Mouse (Mus musculus) hindbrain, embryonic 15.5 days (tissue): ENCODE measurements around the gene Hmgcs2. TPM values are rescaled to one million over a fixed set of nuclear protein-coding genes. Genes with fewer than 3 reads are reported as not detected.
"Not testable (repeated sequence)": the region's sequence is repeated elsewhere in the genome, so short reads cannot be mapped to it uniquely, and the experiment has no call there.

Source experiments
- ATAC-seq: fragments of 200-750 bp; cut with Nextera tagmentation; 2 replicates; pipeline ENCODE4 v1.8.0; 2017; ENCODE audit warnings: low read depth, moderate number of reproducible peaks, moderate TSS enrichment; ENCODE audit not compliant: low FRiP score
- H3K27ac ChIP-seq: fragments of 300-500 bp; sonication (generic); replicated peaks from 2 replicates; pipeline ENCODE4 v1.5.1; 2015; ENCODE audit warnings: mild to moderate bottlenecking, inconsistent platforms
- H3K27me3 ChIP-seq: fragments of 300-500 bp; sonication (generic); 2 replicates; pipeline ENCODE4 v1.6.1; 2015; ENCODE audit warnings: control low read depth, inconsistent platforms
- H3K36me3 ChIP-seq: fragments of 300-500 bp; sonication (generic); 2 replicates; pipeline ENCODE4 v1.6.1; 2015; ENCODE audit warnings: control low read depth, inconsistent platforms
- H3K4me1 ChIP-seq: fragments of 300-500 bp; sonication (generic); replicated peaks from 2 replicates; pipeline ENCODE4 v1.6.1; 2015; ENCODE audit warnings: control low read depth, inconsistent platforms
- H3K4me2 ChIP-seq: fragments of 300-500 bp; sonication (generic); 2 replicates; pipeline ENCODE4 v1.6.1; 2015; ENCODE audit warnings: moderate library complexity, mild to moderate bottlenecking, inconsistent platforms
- H3K4me3 ChIP-seq: fragments of 300-500 bp; sonication (generic); 2 replicates; pipeline ENCODE4 v1.5.1; 2015; ENCODE audit warnings: mild to moderate bottlenecking, inconsistent platforms
- H3K9ac ChIP-seq: fragments of 300-500 bp; sonication (generic); 2 replicates; pipeline ENCODE4 v1.6.1; 2015; ENCODE audit warnings: inconsistent platforms
- H3K9me3 ChIP-seq: fragments of 300-500 bp; sonication (generic); 2 replicates; pipeline ENCODE4 v1.6.1; 2016; ENCODE audit warnings: control low read depth, inconsistent platforms
- WGBS: fragments of 180-500 bp; shearing (Covaris S2); methylation state at CpG from one replicate; pipeline ENCODE4 v1.1.7; 2015; 5-methylcytosine and 5-hydroxymethylcytosine counted together
- polyA plus RNA-seq: library from polyadenylated mRNA; unstranded; fragments of >200 nt; fragmentation: Nextera tagmentation; extraction: Ambion mirVana; gene quantifications from 2 replicates; pipeline ENCODE4 v1.2.1, GENCODE M21; 2015

Gene Hmgcs2
- polyA plus RNA-seq, 1 experiment from 2014 or later: 21.1 TPM

- 19% methylated on average over 2 of the region's 2 CpGs for WGBS
- Histone ChIP-seq H3K4me3 (no peak overlapping the region), H3K36me3 (no peaks in the 10 kb centered on the region), H3K9ac (no peak overlapping the region), H3K4me2 (no peak overlapping the region), H3K4me1 (peaks cover 15% of the 10 kb centered on the region; the same call in 1 of the 2 replicates), H3K9me3 (no peaks in the 10 kb centered on the region), H3K27me3 (no peaks in the 10 kb centered on the region), H3K27ac (peak overlapping the region; percentile 76)
- peak; percentile 93 for ATAC-seq
Measured at GRCm38 (mm10) chr3:98319190-98319589, 39.0 kb downstream of the Hmgcs2 start.

GRCm38 (mm10) chr3:98322209-98322608, 42.0 kb downstream of the Hmgcs2 start:
- no peak for ATAC-seq
- Histone ChIP-seq H3K9me3 (no peaks in the 10 kb centered on the region), H3K36me3 (no peaks in the 10 kb centered on the region), H3K9ac (no peak overlapping the region), H3K4me1 (peaks cover 15% of the 10 kb centered on the region; the same call in 1 of the 2 replicates), H3K27me3 (no peaks in the 10 kb centered on the region), H3K27ac (no peak overlapping the region), H3K4me2 (no peak overlapping the region), H3K4me3 (no peak overlapping the region)
- WGBS: 93% methylated on average over 5 of the region's 5 CpGs

DNA sequence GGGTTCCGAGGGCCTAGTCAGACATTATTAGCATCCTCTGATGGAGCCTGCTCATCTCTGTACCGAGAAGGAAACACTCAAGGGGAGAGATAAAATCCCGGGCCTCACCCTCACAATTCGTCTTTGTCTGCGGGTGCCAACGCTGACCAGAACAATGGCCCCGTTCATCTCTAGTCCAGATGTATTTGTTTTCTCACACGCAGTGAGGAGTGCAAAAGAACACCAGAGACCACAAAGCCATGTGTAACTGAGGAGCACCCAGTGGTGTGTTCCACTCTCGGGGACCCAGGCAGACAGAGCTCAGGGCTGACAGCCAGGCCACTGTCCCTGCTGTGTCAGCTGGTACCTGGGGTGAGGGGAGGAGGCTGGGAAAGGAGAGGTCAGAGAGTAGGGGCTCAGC, 44.0 kb downstream of the Hmgcs2 start:
- WGBS: 48% methylated on average over 9 of the region's 9 CpGs
- ATAC-seq: peak; percentile 35; the same call in 1 of the 2 replicates
- Histone ChIP-seq H3K36me3 (no peaks in the 10 kb centered on the region), H3K27ac (no peak overlapping the region), H3K4me2 (no peak overlapping the region), H3K9me3 (no peaks in the 10 kb centered on the region), H3K4me3 (no peak overlapping the region), H3K27me3 (no peaks in the 10 kb centered on the region), H3K9ac (no peak overlapping the region), H3K4me1 (0 out of 2 replicates have a peak, but pooled peaks cover 8% of the 10 kb centered on the region)

- Histone ChIP-seq H3K4me1 (peaks cover 32% of the 10 kb centered on the region), H3K4me2 (no peak overlapping the region), H3K27me3 (no peaks in the 10 kb centered on the region), H3K9me3 (no peaks in the 10 kb centered on the region), H3K4me3 (no peak overlapping the region), H3K9ac (no peak overlapping the region), H3K27ac (no peak overlapping the region), H3K36me3 (0 out of 2 replicates have a peak, but pooled peaks cover 3% of the 10 kb centered on the region)
- no peak for ATAC-seq
- 83% methylated on average over 2 of the region's 2 CpGs for WGBS
Measured at GRCm38 (mm10) chr3:98334010-98334409, 53.8 kb downstream of the Hmgcs2 start.

DNA sequence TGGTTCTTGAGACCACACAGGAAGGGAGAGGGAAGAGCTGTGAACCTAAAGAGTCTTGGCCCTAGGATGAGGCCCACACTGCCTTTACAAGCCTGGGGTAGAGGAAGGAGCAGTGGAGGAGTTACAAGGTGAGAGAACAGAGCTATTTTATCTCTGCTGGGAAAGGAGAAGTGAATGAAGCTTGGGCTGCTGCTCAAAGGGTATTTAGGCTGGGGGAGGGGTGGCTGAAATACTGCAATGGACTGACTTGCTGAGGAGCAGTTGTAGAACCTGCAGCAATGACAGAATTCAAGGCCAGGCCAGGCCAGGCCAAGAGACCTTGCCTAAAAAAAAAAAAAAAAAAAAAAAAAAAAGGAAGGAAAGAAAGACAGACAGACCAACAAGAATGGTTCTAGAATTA, 55.1 kb downstream of the Hmgcs2 start:
- Histone ChIP-seq H3K36me3 (0 out of 2 replicates have a peak, but pooled peaks cover 3% of the 10 kb centered on the region), H3K27me3 (no peaks in the 10 kb centered on the region), H3K9me3 (no peaks in the 10 kb centered on the region), H3K4me2 (peak overlapping the region; percentile 99), H3K27ac (no peak overlapping the region), H3K9ac (no peak overlapping the region), H3K4me3 (no peak overlapping the region), H3K4me1 (peaks cover 42% of the 10 kb centered on the region)
- ATAC-seq: no peak

DNA sequence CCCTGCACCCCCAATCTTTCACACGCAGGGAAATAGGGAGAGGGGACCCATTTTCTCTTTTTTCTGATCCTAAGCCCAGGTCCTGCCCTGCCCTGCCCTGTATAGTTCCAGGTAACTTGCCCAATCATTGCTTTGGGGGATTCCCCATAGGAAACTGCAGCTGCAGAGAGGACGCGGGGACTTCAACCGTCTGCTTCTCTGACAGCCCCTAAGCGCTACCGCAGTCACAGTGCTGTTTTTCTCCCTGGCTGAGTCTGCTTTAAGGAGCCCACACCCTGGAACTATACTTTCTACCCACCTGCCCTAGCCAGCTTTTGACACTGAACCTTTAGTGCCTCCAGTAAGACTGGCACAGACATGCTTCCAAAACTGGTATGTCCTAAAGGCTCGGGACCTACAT, 55.7 kb downstream of the Hmgcs2 start:
- ATAC-seq: no peak
- WGBS: 72% methylated on average over 7 of the region's 7 CpGs
- Histone ChIP-seq H3K9me3 (no peaks in the 10 kb centered on the region), H3K4me3 (no peak overlapping the region), H3K9ac (no peak overlapping the region), H3K27me3 (no peaks in the 10 kb centered on the region), H3K27ac (no peak overlapping the region), H3K36me3 (0 out of 2 replicates have a peak, but pooled peaks cover 3% of the 10 kb centered on the region), H3K4me1 (peaks cover 42% of the 10 kb centered on the region), H3K4me2 (peak overlapping the region; percentile 99)

GRCm38 (mm10) chr3:98336661-98337654, 56.7 kb downstream of the Hmgcs2 start:
- WGBS: 44% methylated on average over 22 of the region's 22 CpGs
- Histone ChIP-seq H3K4me1 (peaks cover 42% of the 10 kb centered on the region), H3K27me3 (no peaks in the 10 kb centered on the region), H3K4me3 (peak overlapping the region; percentile 6; the same call in 1 of the 2 replicates), H3K36me3 (0 out of 2 replicates have a peak, but pooled peaks cover 3% of the 10 kb centered on the region), H3K27ac (0 out of 2 replicates have a peak overlapping the region, but pooled peaks have one; percentile 25), H3K9me3 (no peaks in the 10 kb centered on the region), H3K4me2 (peak overlapping the region; percentile 99), H3K9ac (no peak overlapping the region)
- peak; percentile 46; the same call in 1 of the 2 replicates for ATAC-seq

DNA sequence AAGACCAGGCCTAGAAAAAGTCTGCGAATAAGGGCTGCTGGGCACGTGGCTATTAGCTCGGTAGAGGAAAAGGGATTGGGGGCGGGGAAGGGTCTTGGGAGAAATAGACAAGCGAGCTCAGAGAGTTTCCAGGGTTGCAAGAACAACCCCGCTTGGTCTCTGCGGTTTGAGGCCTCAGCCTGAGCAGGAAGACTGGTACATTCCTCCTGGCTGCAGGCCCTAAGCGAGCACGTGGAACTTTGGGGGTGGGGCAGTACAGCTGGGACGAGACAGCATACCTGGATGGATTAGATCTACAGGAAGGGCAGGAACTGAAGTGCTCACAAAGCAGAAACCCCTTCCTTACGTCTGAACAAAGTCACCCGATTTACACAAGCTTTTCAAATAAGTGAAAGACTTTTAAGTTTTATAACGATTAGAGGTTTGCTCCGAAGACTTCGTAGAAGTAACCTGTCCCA, 58.4 kb downstream of the Hmgcs2 start:
- WGBS: 3% methylated on average over 15 of the region's 15 CpGs
- no peaks in the 10 kb centered on the region for H3K36me3 ChIP-seq
- H3K9me3 ChIP-seq: no peaks in the 10 kb centered on the region
- peak overlapping the region; percentile 99 for H3K4me2 ChIP-seq
- H3K27ac ChIP-seq: peak overlapping the region; percentile 73
- H3K9ac ChIP-seq: peak overlapping the region; percentile 62
- ATAC-seq: no peak
- peak overlapping the region; percentile 59 for H3K4me3 ChIP-seq
- no peaks in the 10 kb centered on the region for H3K27me3 ChIP-seq
- peaks cover 42% of the 10 kb centered on the region for H3K4me1 ChIP-seq

DNA sequence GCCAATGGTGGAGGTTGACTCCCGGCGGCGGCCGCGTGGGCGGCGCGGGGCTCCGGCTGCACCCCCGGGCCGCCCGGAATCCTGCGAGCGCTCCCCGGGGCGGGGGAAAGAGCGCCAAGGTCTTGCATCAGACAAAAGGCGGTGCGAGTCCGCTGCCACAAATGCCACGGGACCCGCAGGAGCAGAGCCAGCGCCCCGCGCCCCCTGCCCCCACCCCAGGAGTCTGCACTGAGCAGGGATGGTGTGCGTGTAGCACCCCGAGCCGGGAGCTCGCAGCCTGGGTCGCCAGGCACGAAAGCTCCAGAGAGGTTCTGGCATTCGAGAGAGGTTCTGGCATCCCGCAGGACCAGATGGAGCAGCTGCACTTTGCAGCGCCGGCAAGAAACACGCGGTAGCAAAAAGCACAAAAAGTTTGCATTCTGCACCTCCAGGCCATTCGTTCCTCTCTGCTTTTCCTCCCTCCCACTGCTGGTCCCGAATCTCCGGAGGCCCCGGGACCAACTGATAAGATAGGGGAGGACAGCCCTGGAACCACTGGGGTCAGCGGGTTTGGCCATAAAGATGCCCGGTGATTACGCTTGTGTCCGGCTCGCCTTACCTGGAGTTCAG, 59.0 kb downstream of the Hmgcs2 start:
- Histone ChIP-seq H3K9me3 (no peaks in the 10 kb centered on the region), H3K27ac (peak overlapping the region; percentile 73), H3K36me3 (no peaks in the 10 kb centered on the region), H3K4me1 (peaks cover 42% of the 10 kb centered on the region), H3K9ac (peak overlapping the region; percentile 62), H3K4me3 (peak overlapping the region; percentile 59), H3K27me3 (no peaks in the 10 kb centered on the region), H3K4me2 (peak overlapping the region; percentile 99)
- under 1% methylated on average over 44 of the region's 46 CpGs for WGBS
- ATAC-seq: peak; percentile 31

DNA sequence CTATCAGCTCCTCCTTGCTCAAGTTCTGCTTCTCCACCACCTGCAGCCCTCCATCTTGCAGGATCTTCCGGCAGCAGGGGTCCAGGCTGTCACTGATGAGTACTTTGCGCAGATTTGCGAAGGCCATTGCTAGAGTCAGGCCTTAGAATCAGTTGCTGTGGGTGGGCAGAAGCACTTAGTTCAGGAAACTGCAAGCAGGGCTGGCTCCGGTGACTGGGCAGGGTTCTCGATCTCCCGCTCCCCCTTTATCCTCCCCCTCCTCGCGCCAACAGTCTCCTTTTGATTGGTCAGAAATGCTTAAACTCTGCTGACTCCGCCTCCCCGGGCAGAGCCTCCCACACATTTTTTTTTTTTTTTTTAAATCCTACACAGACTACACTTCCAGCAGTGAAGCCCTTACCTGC, 59.5 kb downstream of the Hmgcs2 start, which contains the start of gene Phgdh:
Gene Phgdh, minus strand, starts transcription at position 285 of the 404 bp plus-strand sequence.
- peak; percentile 63 for ATAC-seq

DNA sequence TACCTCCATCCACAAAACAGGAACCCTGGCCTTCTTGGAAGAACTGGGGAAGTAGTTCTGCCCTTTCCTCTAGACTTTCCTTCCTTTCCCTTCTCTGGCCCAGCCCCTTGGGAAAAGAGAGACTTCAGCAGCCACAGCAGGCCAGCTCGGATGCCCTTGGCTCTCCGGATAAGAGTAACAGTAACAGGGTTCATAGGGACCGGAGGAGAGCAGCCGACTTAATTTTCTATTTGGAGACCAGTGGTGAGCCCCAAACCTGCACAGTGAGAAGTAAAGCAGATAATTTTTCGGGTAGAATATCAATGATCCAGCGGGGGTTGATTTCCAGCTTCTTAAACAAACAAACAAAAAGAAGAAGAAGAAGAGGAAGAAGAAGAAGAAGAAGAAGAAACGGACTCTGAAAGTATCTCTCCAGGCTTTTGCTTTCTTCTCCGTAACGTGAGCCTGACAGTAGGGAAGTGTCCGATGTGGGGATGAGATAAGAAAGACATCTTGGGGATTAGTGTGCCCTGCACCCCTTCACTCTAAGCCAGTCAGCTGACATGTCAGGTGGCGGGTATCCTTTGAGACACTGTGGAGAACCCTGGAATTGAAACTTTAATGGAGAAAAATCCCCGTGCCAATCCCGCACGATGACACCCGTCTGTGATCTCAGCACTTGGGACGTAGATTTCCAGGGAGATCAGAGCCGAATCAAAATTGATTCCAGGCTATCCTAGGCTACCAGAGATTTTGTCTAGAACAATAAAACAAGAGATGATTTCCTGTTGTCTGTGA, 60.8 kb downstream of the Hmgcs2 start:
- H3K27me3 ChIP-seq: no peaks in the 10 kb centered on the region
- 91% methylated on average over 17 of the region's 17 CpGs for WGBS
- ATAC-seq: no peak
- peaks cover 33% of the 10 kb centered on the region for H3K4me1 ChIP-seq
- no peak overlapping the region for H3K9ac ChIP-seq
- no peak overlapping the region for H3K4me3 ChIP-seq
- no peak overlapping the region for H3K27ac ChIP-seq
- H3K36me3 ChIP-seq: no peaks in the 10 kb centered on the region
- no peak overlapping the region for H3K4me2 ChIP-seq
- H3K9me3 ChIP-seq: no peaks in the 10 kb centered on the region

More for the DNA sequence above, 59.5 kb downstream of the Hmgcs2 start, which contains the start of gene Phgdh:
- H3K4me1 ChIP-seq: peaks cover 42% of the 10 kb centered on the region
- H3K9me3 ChIP-seq, H3K27me3 ChIP-seq, H3K36me3 ChIP-seq: not testable (repeated sequence)
- H3K27ac ChIP-seq: peak within 1 kb of the TSS; percentile 73
- H3K4me3 ChIP-seq: peak within 1 kb of the TSS; percentile 59
- peak within 1 kb of the TSS; percentile 99 for H3K4me2 ChIP-seq
- H3K9ac ChIP-seq: peak within 1 kb of the TSS; percentile 62
- 0% methylated on average over 10 of the region's 10 CpGs for WGBS
